Mouse (Mus musculus): ENCODE measurements around the gene Peak1. TPM values are rescaled to one million over a fixed set of nuclear protein-coding genes. Genes with fewer than 3 reads are reported as not detected.

Peak1 gene
- polyA plus RNA-seq (2012; rRNA removed; ENCODE audit: low replicate concordance), result 6.5 and 6.7 TPM in 2 replicates

DNA sequence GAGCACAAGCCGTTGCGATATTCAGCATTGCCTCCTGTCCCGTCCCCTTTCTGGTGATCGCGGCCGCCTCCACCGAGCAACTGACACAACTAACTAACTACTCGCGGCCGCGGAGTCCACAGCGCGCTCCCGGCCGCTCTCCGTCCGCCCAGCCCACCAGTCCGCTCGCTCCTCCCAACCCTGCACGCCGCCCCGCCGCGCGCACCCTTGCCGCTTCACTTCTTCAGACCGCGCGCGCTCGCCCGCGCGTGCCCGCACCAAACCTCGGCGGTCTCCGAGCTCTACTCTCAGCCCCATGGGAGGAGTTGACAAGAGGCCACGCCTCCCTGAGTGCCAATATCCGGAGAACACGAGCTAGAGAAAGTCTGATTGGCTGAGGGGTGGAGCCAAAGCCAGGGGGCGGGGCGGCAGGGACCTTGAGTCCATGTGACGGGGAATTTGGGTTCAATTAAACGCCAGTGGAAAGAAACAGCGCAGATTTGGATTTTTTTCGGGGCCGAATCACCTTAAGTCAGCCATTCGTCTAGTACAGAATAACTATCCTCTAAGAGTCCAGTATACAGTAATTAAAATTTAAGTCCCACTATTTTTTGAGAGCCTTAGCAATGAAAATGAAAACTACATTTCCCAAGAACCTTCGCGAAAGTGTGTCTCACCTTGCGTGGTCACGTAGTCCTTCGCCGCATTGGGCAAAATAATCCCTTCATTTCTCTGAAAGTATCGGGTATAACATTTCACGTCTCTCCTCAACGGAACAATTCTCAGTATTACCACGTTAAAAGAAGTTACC lies at the start of gene Peak1, which contains the start of gene Hmg20a:
Gene Peak1, minus strand, starts transcription at position 120 of the 790 bp plus-strand sequence.
Gene Hmg20a, plus strand, starts transcription at position 662 of the 790 bp plus-strand sequence.

DNA sequence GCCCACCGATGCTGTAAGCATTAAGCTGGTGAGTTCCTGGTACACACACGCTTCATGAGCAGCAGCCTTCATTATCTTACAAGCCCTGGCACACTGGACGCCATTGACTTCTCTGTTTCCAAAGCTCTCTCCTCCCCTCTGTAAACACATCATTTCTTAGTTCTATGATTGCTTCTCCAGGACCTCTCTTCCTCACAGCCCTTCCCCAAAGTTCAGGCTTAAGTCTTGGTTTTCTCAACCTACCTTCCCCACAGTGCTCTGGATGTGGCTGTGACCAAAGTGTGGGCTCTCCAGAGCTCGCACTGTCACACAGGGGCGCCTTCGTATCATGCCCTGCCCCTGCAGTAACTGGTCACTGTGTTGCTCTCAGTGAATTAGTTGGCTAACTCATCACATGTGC lies 252.5 kb downstream of the Peak1 start, which contains the start of gene Tspan3:
Gene Tspan3, minus strand, starts transcription at position 101 of the 400 bp plus-strand sequence.

Other genes starting within 250 kb of the Peak1 start
- gene Hmg20a, start 542 bp upstream of the Peak1 start, polyA plus RNA-seq (2012; rRNA removed; ENCODE audit: low replicate concordance), result 6.5 and 9.0 TPM in 2 replicates

Measured in duodenum, adult 2 months (tissue).